Mouse (Mus musculus) urinary bladder, adult 18-20 months (tissue): Measurements from ENCODE around the gene Pign.

ENCODE experiments used
- DNase-seq, 2 experiments: peaks; one replicate each; pipeline ENCODE4 v3.0.0; 2022; ENCODE audit warnings: low spot score in 2 of 2, mixed read lengths in 2 of 2

Pign gene

DNA sequence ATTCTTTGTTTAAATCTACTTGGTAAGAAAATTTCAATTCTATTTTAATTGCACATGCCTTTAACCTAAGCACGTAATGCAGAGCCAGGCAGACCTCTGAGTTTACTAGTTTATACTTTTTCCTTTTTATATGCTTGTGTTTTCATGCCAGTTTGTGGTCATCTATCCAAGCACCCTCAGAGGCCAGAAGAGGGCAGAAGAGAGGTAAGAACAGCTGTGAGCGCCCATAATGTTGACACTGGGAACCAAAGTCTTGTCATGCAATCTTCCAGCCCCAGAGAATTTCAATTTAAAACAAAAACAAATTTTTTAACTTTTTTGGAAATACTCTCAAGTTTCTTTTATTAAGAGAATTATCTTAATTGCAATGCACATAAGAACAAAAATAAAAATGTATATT lies 99.7 kb downstream of the Pign start:
- DNase-seq: no peak

- DNase-seq: no peak
Measured at GRCm38 (mm10) chr1:105556078-105556477, 107.4 kb downstream of the Pign start.

- no peak for DNase-seq
Measured at GRCm38 (mm10) chr1:105555192-105555718, 108.2 kb downstream of the Pign start.

DNA sequence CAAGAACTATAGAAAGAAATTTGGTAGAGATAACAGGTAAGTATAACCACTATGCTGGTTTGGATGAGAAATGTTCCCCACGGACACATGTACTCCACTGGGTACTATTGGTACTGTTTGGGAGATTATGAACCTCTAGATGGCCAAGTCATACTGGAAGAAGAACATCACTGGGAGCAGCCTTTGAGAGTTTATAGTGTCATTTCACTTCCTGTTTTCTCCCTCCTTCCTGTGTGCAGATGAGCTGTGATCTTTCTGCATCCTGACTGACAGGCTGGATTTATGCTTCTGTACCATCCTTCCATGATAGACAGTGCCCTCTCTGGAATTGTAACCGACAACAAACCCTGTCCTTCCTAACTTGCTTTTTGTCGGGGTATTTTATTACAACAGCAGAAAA lies 110.3 kb downstream of the Pign start:
- DNase-seq: no peak

DNA sequence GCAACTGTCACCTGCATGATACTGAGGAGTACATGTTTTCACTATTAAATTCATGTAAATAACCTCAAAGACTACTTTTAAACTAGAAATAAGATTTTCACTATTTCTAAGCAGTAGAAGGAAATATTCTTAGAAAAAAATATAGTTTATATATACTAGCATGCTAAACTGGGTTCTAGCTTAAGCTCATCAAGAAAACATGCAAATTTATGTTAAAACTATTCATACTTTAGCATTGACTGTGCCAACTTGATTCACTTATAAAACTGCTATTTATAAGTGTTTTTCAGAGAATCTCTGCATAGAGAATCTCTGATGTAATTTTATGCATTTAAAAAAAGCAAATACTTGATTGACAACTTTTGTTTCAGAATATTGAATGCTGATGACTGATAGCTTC lies 113.3 kb downstream of the Pign start:
- DNase-seq: no peak

DNA sequence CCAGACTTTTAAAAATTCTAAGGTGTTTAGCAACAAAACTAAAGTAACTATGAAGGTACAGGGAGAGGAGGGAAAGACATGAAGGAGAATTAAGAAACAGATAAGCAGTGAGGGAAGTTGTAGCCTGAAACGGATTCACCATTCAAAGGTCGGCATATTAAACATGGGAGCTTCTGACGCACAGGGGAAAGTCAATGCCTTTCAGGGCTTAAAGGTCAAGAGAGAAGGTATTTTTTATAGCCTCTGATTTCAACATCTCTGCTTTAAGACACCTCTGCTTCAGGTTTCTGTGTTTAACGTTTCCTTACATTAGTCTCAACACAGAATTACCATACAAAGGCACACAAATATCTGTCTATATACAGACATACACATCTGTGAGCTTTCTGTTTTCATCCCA lies 113.8 kb downstream of the Pign start:
- DNase-seq: no peak

DNA sequence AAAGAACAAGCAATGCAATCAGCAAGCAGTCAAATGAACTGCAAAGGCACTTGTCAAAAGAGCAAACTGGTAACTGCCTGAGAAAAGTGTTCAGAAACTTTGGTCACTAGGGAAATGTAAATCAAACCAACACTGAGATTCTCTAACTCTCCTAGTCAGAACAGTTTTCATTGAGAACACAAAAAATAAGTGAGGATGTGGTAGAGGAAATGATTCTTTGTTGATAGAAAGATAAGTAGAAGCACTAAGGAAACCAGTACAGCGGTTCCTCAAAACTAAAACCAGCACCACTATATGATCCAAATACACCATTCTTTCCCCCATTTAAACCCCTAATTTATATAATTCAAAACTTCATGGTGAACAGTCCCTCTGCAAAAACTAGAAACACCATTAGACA lies 120.4 kb downstream of the Pign start:
- no peak for DNase-seq

- no peak for DNase-seq
Measured at GRCm38 (mm10) chr1:105523768-105524167, 139.7 kb downstream of the Pign start.

DNA sequence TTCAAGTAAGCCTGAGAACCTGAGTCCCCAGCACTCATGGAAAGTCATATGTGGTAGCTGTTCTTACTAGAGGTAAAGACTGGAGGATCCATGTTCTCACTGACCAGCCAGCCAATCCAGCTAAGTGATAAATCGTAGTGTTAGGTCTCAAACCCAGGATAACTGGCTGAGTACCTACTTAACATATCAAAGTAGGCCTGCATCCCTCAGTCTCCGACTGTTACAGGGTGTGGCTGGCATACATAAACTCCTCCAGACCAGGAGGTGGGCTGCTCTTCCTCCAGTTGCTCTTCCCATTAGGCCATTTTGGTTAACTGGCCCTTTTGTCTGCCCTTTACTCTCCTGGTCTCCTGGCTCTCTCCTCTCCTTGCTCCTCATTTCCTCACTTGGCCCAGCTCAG lies 141.2 kb downstream of the Pign start:
- DNase-seq: no peak

- no peak for DNase-seq
Measured at GRCm38 (mm10) chr1:105518101-105518500, 145.4 kb downstream of the Pign start.

GRCm38 (mm10) chr1:105507116-105507515 lies 156.4 kb downstream of the Pign start:
- DNase-seq: no peak

DNA sequence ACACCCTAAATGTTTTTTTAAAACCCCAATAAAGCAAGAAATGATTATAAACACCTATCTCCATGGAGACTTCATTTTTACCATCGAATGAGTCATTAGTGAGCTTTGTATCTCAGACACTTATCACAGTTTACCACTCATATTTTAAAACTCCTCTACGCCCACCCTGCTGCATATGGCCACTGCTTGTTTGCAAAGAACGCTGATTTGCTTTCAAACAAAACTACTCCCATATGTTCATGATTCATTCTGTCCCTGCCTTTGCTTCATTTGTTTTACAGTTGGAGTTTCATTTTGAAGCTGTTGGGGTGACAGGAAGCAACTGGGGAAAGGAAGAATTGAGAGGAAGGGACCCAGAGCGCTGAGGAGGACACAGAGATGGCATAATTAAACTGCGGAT lies 170.9 kb downstream of the Pign start:
- no peak for DNase-seq

- DNase-seq: no peak
Measured at GRCm38 (mm10) chr1:105489456-105489855, 174.0 kb downstream of the Pign start.

GRCm38 (mm10) chr1:105487037-105487436 lies 176.4 kb downstream of the Pign start:
- no peak for DNase-seq
